Mouse (Mus musculus) hematopoietic stem cell, adult 5-6 weeks (primary cell): ENCODE data around the gene Eda2r. TPM values are rescaled to one million over a fixed set of nuclear protein-coding genes. Genes with fewer than 3 reads are reported as not detected.

Source experiments
- ATAC-seq, 2 experiments: fragments of 125-278 bp in 1 of 2; replicated peaks in 1 of 2; 2 replicates each; pipeline ENCODE4 v1.8.0; 2016 to 2017; ENCODE audit warnings: inconsistent platforms in 2 of 2, mild to moderate bottlenecking in 2 of 2, moderate number of reproducible peaks in 2 of 2, low read depth in 1 of 2, moderate TSS enrichment in 1 of 2; ENCODE audit not compliant: low FRiP score in 2 of 2, poor library complexity in 2 of 2, severe bottlenecking in 2 of 2, insufficient read depth in 1 of 2, low TSS enrichment in 1 of 2
- total RNA-seq: library from RNA; stranded (forward); fragments of 172-1452, 232-1000 nt; gene quantifications from 2 replicates; pipeline ENCODE4 v1.2.3, GENCODE M21; 2017

Eda2r gene
- 0.89 and 1.8 TPM in 2 replicates for total RNA-seq

DNA sequence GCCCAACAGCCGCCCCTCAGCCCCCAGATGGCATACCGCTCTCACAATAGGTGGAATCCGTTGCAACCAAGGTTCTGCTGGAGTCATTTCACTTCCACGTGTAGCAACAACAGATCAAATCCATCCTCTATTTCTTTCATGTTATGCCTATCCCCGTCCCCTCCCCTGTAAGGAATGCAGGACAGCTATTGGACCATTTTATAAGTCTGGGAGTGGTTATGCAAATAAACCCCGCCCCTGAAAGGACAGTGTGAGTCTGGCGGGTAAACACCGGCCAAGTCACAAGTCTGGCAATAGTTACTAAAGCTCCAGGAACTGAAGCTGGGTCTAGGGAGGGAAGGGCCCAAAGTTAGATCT lies at the start of gene Eda2r:
Eda2r (minus strand) TSS at position 152 of the 357 bp plus-strand sequence.
- ATAC-seq, result peak; percentile 98 to 99

DNA sequence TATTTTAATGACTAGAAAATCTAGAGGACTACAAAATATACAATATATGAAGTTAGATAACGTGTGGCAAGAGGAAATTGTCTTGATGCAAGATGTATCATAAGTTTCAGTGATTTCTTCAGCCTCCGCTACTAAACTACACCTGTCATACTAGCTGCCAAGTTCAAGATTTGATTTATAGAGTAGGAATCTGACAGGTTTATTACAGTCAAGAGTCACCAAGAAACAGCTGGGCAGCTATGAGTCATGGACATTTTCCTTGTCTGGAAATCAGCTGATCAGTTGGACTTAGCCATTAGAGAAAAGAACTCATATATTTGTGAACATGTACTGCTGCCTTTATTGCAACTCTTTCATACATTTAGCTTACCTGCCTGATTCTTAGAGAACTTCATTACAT lies 20.9 kb upstream of the Eda2r start:
- no peak for ATAC-seq

DNA sequence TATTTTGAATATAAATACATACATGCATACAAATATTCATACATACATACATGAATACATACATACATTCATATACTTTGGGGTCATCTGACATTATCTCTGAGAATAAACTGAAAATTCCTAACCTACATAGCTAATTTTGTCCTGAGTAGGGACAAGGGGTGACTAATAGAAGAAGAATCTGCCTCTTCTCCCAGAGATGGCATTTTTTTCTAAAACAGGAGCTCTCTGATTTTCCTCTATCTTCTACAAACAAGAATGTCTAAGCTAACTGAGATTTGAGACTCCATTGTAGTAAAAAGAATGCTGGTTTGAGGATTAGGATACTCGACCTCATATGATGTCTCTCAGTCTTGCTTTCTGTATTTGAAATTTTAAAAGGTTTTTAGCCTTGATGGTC lies 1.1 kb upstream of the Eda2r start:
- no peak for ATAC-seq

DNA sequence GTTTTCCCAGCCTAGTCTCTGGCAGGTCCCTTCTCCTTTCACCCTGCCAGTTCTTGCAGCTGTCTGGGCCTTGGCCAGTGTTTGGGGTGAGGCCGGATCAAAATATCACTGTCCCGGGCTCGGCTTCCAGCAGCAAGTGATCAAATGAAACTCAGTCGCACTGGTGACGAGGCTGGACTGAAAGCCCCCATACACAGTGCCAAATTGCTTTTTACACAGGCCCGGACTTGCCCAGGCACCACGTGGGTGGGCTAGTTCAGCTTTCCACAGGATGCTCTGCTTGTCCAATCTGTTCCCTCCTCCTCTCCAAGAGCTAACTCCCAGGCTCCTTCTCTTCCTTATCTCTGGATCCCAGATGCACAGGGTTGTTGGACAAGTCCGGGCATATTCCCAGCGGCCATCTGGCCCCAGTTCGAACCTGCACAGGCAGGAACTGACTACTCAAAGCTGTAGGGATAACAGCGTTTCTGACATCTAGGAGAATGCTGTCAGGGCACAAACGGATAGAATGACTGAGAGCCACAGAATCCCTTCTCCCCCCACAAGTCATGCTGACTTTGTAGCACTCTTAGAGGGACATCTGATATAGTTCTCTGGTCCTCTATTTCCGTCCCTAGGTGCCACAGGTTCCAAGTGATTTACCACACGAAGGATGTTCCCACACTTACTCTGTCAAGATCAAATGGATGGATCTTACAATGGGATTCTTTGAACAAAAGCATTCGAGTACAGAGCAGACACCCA lies 523 bp downstream of the Eda2r start:
- peak; percentile 34 to 72 for ATAC-seq

DNA sequence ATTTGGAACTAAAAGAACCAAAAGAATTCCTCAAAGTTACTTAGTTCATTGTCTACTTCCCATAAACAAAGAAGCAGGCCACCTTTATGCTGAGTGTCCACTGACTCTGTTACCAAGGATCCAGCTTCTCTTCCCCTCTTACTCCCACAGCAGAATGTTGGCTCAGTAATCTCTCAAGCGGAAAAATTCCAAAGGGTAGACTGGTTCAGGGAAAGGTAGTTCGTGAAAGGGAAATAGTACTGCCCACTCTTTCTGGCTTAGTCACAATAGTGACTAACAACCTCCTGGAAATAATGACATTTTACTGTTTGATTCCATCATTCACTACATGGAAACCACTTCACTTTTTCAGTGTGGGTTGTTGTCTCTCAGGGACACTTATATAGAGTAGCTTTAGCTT lies 4.2 kb downstream of the Eda2r start:
- ATAC-seq, result no peak

DNA sequence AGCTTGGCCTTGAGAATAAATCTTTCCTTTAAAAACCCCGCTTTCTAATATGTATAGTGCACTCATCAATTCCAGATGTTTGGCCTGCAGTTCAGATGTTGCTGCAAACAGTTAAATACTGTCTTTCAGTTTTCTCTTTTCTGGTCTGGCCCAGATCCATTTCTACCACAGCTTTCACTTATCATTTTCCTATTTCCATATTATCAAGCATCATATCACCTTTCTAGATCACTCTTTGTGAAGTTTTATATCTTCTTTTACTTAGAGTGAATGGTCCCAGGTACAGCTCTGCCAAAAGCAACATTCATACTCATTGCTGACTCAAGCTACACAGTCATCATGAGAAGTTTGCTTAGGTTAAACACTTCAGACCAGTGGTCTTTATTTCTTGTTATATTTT lies 7.8 kb downstream of the Eda2r start:
- ATAC-seq, result no peak

DNA sequence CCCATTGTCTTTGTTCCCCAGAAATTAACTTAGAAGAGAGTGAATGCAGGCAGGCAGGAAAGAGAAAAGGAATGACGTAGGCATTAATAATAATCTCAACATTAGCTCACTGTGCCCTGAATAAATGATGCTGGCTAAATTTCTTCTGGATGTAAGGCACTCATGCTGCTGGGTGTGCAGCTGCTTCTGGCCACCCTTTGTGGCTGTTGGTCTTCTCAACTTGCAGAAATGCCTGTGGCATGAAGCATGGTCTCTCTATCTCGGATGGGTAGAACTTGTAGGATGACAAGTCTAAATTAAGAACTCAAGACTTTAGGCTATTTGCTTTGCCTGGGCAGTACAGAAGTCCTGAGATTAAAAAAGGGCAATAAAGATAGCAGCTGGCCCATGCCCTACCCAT lies 8.3 kb downstream of the Eda2r start:
- no peak for ATAC-seq

DNA sequence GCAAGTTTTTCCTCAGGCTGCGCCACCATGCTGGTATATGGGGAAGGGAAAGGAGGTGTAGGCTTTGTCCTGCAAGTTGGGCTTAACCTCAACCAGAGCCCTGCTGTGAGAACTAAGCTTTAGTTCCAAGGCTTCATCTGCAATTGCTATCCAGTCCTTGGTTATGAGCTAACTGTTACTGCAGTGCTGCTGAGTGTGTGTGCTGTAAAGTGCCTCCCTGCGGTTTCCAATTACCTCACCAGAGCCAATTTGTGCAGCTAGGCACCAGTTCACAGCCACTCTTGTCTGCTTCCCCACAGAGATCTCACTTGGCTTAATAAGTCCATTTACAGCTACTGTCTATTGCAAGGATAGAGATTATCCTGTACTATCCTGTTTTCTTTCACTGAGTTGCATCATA lies 16.1 kb downstream of the Eda2r start:
- no peak for ATAC-seq

DNA sequence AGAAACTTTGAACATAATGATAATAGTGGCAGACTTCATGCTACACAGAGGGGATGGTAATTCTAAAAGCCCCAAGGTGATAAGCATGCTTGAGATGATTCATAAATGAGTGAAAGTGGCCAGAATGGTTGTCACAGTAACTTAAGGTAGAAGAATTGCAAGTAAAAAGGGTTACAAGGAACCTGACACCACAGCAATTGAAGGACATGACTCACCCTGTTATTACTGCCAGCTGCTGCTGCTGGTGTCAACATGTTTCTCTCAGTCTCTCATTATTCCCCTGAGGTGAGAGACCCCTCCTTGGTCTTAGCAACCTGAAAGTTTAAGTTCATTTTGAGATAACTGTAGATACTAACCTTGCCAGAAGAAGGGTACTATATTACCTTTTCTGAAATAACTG lies 49.1 kb downstream of the Eda2r start:
- no peak for ATAC-seq
